Mouse (Mus musculus): ENCODE data around the gene Prr19. TPM values are rescaled to one million over a fixed set of nuclear protein-coding genes. Genes with fewer than 3 reads are reported as not detected.
"Not testable (repeated sequence)": the region's sequence is repeated elsewhere in the genome, so short reads cannot be mapped to it uniquely, and the experiment has no call there.

Gene Prr19
- polyA plus RNA-seq (2016; fragmentation: Nextera tagmentation; extraction: Ambion mirVana): 0.26 and 0.65 TPM in 2 replicates

DNA sequence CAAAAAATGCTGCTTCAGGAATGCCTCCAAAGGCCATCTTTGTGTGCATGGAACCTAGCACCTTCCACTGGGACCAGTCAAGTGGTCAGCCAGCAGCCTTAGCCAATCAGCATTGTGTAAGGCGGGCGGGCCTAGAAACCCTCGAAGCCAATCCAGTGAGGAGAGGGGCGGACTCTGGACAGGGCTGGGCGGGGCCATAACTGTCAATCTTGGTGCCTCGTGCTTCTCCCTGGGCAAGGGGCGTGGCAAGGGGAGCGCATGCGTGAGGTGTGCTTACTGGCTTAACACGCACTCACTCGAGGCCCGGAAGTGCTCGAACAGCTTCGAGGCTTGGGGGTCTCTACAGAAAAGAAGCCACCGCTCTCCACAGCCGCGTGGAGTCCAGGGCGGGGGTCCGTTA lies at the start of gene Prr19:
Prr19 (plus strand) TSS at position 349 of the 400 bp plus-strand sequence.
- peak; percentile 81 for DNase-seq (ENCODE audit: low spot score)
- Histone ChIP-seq H3K27ac (no peak within 1 kb of the TSS), H3K36me3 (0 out of 2 replicates have a peak, but pooled peaks cover 1% of the 10 kb centered on the region), H3K4me3 (no peak within 1 kb of the TSS), H3K4me1 (peaks cover 32% of the 10 kb centered on the region), H3K27me3 (ENCODE audit: insufficient read depth, poor library complexity, severe bottlenecking) (peaks cover 10% of the 10 kb centered on the region; the same call in 1 of the 2 replicates), H3K9me3 (no peaks in the 10 kb centered on the region; the same call in 1 of the 2 replicates)
- WGBS: 47% methylated on average over 19 of the region's 19 CpGs

DNA sequence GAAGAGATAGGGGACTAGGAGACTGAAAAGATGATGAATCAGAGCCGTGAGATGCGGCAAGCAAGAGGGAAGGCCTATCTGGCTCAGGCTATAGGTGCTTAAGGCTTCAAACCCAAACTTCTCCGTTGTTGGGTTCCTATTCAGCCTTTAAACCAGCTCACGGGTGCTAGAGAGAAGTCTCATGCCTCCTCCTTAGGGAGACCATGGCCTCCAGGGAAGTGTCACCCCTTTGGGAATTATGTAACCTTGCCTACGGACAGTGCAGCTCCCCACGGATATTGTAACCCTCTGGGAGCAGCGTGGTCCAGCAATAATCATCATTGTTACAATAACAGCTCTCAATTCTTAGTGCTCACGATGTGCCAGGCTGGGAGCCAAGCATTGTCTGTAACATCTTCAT lies 49.4 kb upstream of the Prr19 start:
- 0 out of 2 replicates have a peak, but pooled peaks cover 3% of the 10 kb centered on the region for H3K36me3 ChIP-seq
- H3K4me3 ChIP-seq: peak overlapping the region; percentile 96
- no peak for DNase-seq (ENCODE audit: low spot score)
- no peaks in the 10 kb centered on the region for H3K27me3 ChIP-seq (ENCODE audit: insufficient read depth, poor library complexity, severe bottlenecking)
- H3K9me3 ChIP-seq: no peaks in the 10 kb centered on the region
- H3K4me1 ChIP-seq: peaks cover 32% of the 10 kb centered on the region
- H3K27ac ChIP-seq: peak overlapping the region; percentile 95
- WGBS: 15% methylated on average over 8 of the region's 8 CpGs

GRCm38 (mm10) chr7:25261896-25262295 lies 39.3 kb upstream of the Prr19 start:
- H3K36me3 ChIP-seq: no peaks in the 10 kb centered on the region
- H3K4me3 ChIP-seq: no peak overlapping the region
- WGBS: 70% methylated on average over 1 of the region's 1 CpGs
- no peaks in the 10 kb centered on the region for H3K27me3 ChIP-seq (ENCODE audit: insufficient read depth, poor library complexity, severe bottlenecking)
- H3K4me1 ChIP-seq: peaks cover 18% of the 10 kb centered on the region
- no peak for DNase-seq (ENCODE audit: low spot score)
- no peaks in the 10 kb centered on the region for H3K9me3 ChIP-seq
- no peak overlapping the region for H3K27ac ChIP-seq

GRCm38 (mm10) chr7:25263968-25264870 lies 37.0 kb upstream of the Prr19 start:
- Histone ChIP-seq H3K27me3 (ENCODE audit: insufficient read depth, poor library complexity, severe bottlenecking) (no peaks in the 10 kb centered on the region), H3K4me1 (peaks cover 29% of the 10 kb centered on the region), H3K9me3 (no peaks in the 10 kb centered on the region), H3K27ac (no peak overlapping the region), H3K4me3 (no peak overlapping the region), H3K36me3 (no peaks in the 10 kb centered on the region)
- WGBS: 27% methylated on average over 17 of the region's 17 CpGs
- no peak for DNase-seq (ENCODE audit: low spot score)

- not testable (repeated sequence) for H3K27me3 ChIP-seq (ENCODE audit: insufficient read depth, poor library complexity, severe bottlenecking); H3K36me3 ChIP-seq; H3K4me3 ChIP-seq; H3K9me3 ChIP-seq; DNase-seq (ENCODE audit: low spot score); H3K27ac ChIP-seq
- WGBS: 63% methylated on average over 5 of the region's 5 CpGs
- H3K4me1 ChIP-seq: peaks cover 43% of the 10 kb centered on the region
Observed at GRCm38 (mm10) chr7:25265743-25266142, 35.5 kb upstream of the Prr19 start.

GRCm38 (mm10) chr7:25266180-25266962 lies 34.8 kb upstream of the Prr19 start:
- 70% methylated on average over 8 of the region's 8 CpGs for WGBS
- Histone ChIP-seq H3K27me3 (ENCODE audit: insufficient read depth, poor library complexity, severe bottlenecking) (no peaks in the 10 kb centered on the region), H3K4me3 (peak overlapping the region; percentile 87), H3K4me1 (peaks cover 43% of the 10 kb centered on the region), H3K36me3 (peaks cover 8% of the 10 kb centered on the region), H3K9me3 (no peaks in the 10 kb centered on the region), H3K27ac (peak overlapping the region; percentile 99; the same call in 1 of the 2 replicates)
- no peak for DNase-seq (ENCODE audit: low spot score)

DNA sequence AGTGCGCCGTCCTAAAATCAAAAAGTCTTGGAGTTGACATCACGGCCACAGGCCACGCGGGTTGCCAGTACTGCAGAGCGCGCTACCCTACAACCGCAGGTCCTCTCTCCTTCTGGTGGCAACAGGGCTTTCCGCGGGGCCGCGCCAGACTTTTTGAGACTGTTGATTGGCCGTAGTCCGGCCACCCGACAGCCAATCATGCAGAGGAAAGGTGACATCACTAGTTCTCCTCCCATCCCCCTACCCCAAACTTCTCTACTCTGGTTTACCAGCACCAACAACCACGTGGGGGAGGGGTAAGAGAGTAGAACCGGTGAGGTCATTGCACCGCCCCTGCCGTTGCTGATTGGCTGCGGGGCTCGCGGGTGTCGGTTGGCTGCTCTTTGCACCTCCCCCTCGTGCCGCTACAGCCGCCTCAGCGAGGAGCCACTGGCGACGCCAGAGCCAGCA lies 33.9 kb upstream of the Prr19 start, which contains the start of gene Cic:
Cic (plus strand) TSS at position 404 of the 450 bp plus-strand sequence.
- Histone ChIP-seq H3K9me3 (no peaks in the 10 kb centered on the region), H3K4me3 (peak within 1 kb of the TSS; percentile 87), H3K4me1 (peaks cover 47% of the 10 kb centered on the region), H3K36me3 (peaks cover 17% of the 10 kb centered on the region), H3K27ac (peak within 1 kb of the TSS; percentile 99), H3K27me3 (ENCODE audit: insufficient read depth, poor library complexity, severe bottlenecking) (no peaks in the 10 kb centered on the region)
- 0% methylated on average over 29 of the region's 29 CpGs for WGBS
- DNase-seq (ENCODE audit: low spot score): peak; percentile 100

DNA sequence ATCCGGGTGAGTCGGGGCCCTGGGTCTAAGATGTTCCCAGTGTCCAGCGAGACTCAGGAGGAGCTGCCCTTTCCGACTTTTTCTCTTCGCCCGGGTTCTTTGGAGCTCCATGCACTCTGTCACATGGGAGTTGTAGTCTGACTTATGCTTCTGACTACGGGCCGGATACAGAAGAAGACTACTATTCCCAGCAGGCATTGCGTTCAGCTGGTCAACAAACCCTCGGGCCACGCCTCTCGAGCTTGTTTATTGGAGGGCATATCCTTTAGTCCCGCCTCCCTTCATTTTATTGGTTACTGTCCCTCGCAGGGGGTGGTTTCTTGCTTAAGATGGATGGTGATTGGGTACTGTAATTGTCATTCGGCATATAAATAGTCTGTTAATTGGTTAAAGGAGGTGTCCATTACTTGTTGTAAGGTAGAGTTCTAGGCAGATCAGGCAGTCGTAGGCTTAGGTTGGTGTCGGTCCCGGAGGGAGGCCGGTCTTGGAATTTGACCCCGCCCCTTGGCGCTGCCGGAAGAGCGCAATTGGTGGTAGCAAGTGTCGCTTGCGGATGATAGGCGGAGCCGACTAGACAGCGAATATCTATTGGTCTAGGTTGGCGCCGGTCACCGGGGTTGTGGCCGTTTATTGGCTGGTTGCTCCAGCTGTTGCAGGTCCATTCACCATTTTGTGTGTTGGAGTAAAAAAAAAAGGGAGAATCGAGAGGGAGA lies 33.3 kb upstream of the Prr19 start:
- Histone ChIP-seq H3K4me1 (peaks cover 51% of the 10 kb centered on the region), H3K27ac (peak overlapping the region; percentile 99), H3K27me3 (ENCODE audit: insufficient read depth, poor library complexity, severe bottlenecking) (no peaks in the 10 kb centered on the region), H3K4me3 (peak overlapping the region; percentile 87), H3K36me3 (peaks cover 23% of the 10 kb centered on the region), H3K9me3 (no peaks in the 10 kb centered on the region)
- peak; percentile 100 for DNase-seq (ENCODE audit: low spot score)
- under 1% methylated on average over 33 of the region's 33 CpGs for WGBS

GRCm38 (mm10) chr7:25268588-25268987 lies 32.6 kb upstream of the Prr19 start:
- Histone ChIP-seq H3K4me3 (peak overlapping the region; percentile 87), H3K36me3 (peaks cover 30% of the 10 kb centered on the region), H3K27ac (peak overlapping the region; percentile 99), H3K9me3 (no peaks in the 10 kb centered on the region), H3K4me1 (peaks cover 58% of the 10 kb centered on the region), H3K27me3 (ENCODE audit: insufficient read depth, poor library complexity, severe bottlenecking) (no peaks in the 10 kb centered on the region)
- 2% methylated on average over 7 of the region's 7 CpGs for WGBS
- DNase-seq (ENCODE audit: low spot score): no peak

DNA sequence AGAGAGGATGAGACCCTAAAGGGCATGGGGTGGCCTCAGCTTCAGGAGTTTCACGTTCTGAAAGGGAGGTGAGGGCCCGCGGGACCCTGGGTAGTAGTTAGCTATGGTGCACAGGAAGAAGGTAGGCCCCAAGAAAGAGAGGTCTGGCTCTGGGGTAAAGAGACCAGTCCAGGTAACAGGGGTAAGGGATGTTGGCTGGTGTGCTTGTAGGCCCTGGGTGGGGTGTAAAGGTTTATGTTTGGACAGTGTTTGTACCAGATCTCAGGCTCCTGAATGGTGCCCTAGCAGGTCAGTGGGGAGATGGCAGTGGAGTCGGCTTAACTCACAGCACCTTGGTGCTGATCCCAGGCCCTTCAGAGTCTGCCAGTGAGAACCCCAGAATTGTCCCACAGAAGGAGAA lies 32.2 kb upstream of the Prr19 start:
- Histone ChIP-seq H3K27ac (peak overlapping the region; percentile 99), H3K9me3 (no peaks in the 10 kb centered on the region), H3K4me3 (peak overlapping the region; percentile 87), H3K4me1 (peaks cover 59% of the 10 kb centered on the region), H3K36me3 (peaks cover 34% of the 10 kb centered on the region), H3K27me3 (ENCODE audit: insufficient read depth, poor library complexity, severe bottlenecking) (no peaks in the 10 kb centered on the region)
- WGBS: 37% methylated on average over 4 of the region's 4 CpGs
- DNase-seq (ENCODE audit: low spot score): no peak

DNA sequence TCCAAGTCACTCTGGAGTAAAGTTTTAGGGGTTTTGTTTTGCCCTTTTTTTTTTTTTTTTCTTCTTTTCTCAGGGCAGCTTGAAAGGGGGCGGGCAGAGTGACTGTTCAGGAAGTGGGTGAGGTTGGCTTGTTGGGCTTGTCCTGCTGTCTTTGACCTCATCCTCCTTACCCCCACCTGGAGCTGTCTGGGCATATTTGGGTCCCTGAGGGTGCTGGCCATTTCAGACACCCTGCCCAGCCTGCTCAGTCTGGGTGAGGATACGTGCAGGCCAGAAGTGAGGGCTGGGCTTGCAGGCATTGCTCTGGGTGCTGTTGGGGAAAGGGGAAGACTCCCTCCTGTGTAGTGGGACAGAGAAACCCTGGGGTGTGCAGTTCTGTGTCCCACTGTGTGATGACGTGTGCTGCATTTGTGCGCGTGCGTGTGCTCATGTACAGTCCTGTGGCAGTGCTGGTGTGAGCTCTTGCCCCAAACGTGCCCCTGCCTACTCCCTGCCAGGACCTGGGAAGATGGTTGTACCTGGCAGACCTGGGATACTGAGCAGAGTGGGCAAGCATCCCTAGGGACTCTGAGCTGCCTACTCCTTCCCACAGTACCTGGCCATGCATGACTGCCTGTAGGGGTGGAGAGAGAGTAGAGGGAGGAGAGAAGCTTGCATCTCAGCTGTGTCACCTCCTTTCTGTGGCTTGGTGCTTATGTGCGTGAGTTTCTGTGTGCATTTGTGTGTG lies 31.5 kb upstream of the Prr19 start:
- no peak for DNase-seq (ENCODE audit: low spot score)
- Histone ChIP-seq H3K36me3 (peaks cover 35% of the 10 kb centered on the region), H3K27me3 (ENCODE audit: insufficient read depth, poor library complexity, severe bottlenecking) (no peaks in the 10 kb centered on the region), H3K9me3 (no peaks in the 10 kb centered on the region), H3K27ac (no peak overlapping the region), H3K4me3 (peak overlapping the region; percentile 87; the same call in 1 of the 2 replicates), H3K4me1 (peaks cover 58% of the 10 kb centered on the region)
- WGBS: 79% methylated on average over 8 of the region's 8 CpGs
